Mouse (Mus musculus) olfactory bulb, adult 2 months (tissue): ENCODE measurements around the gene Procr.

Source experiments
- CTCF ChIP-seq: fragments of 200-500 bp; IDR thresholded peaks from 2 replicates; pipeline ENCODE4 v1.5.1; 2012; ENCODE audit warnings: low read depth, mild to moderate bottlenecking, low read length, moderate library complexity; ENCODE audit not compliant: insufficient read depth
- POLR2A ChIP-seq: fragments of 200-500 bp; IDR thresholded peaks from 2 replicates; pipeline ENCODE4 v1.6.1; 2012; ENCODE audit warnings: mild to moderate bottlenecking, low read depth, low read length, moderate library complexity; ENCODE audit not compliant: insufficient read depth

DNA sequence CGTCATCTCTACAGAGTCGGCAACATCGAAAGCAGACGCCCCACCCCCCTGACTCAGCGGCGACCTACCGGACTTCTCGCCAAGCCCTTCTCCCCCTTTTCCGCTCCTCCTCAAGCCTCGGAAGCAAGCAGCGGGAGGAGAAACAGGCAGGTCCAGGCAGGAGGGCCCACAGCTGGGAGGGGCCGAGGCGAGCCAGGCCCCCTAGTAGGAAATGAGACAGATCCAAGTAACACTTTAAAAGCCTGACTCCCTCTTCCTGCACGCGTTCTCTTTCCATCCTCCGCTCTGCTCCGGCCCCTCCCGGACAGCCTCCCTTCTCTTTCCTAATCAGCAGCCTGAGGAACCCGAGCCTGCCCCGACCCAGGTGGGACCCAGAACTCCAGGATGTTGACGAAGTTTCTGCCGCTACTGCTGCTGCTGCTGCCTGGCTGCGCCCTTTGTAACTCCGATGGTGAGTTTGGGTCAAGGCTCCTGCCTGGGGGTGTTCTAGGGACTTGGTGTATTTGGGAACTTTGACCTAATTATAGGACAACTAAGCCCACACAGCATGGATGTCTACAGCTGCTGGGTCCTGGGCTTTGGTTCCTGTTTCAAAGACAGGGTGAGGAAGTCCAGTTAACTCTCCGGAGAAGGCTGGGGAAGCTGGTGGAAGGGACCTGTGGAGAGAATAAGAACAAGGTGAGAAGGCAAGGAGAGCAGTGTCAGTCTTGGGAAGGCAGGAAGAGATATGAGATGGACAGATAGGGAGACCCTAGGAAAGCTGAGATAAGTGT is at the start of gene Procr:
- TF ChIP-seq CTCF (no peak), POLR2A (no peak)
